Mouse (Mus musculus) limb, embryonic 14.5 days (tissue): Measurements from ENCODE around the gene Pagr1b. TPM values are rescaled to one million over a fixed set of nuclear protein-coding genes. Genes with fewer than 3 reads are reported as not detected.

Source experiments
- ATAC-seq: fragments of 200-750 bp; cut with Nextera tagmentation; 2 replicates; pipeline ENCODE4 v1.8.0; 2017; ENCODE audit warnings: low read depth, moderate number of reproducible peaks, moderate TSS enrichment; ENCODE audit not compliant: low FRiP score
- DNase-seq: peaks from one replicate; pipeline ENCODE4 v3.0.0-alpha.2; 2015; ENCODE audit warnings: low spot score
- H3K27ac ChIP-seq: fragments of 300-500 bp; sonication (generic); replicated peaks from 2 replicates; pipeline ENCODE4 v1.5.1; 2014; ENCODE audit warnings: low read depth, mild to moderate bottlenecking, low read length, moderate library complexity, mixed read lengths
- H3K27me3 ChIP-seq: fragments of 300-500 bp; sonication (generic); 2 replicates; pipeline ENCODE4 v1.6.1; 2014; ENCODE audit warnings: low read length, mixed read lengths; ENCODE audit not compliant: control insufficient read depth, insufficient read depth
- H3K36me3 ChIP-seq: fragments of 300-500 bp; sonication (generic); 2 replicates; pipeline ENCODE4 v1.6.1; 2014; ENCODE audit warnings: mild to moderate bottlenecking, low read length, moderate library complexity, mixed read lengths; ENCODE audit not compliant: control insufficient read depth, insufficient read depth
- H3K4me1 ChIP-seq: fragments of 300-500 bp; sonication (generic); 2 replicates; pipeline ENCODE4 v1.6.1; 2014; ENCODE audit warnings: antibody characterized with exemption, low read length, mixed read lengths; ENCODE audit not compliant: control insufficient read depth, insufficient read depth
- H3K4me2 ChIP-seq: fragments of 300-500 bp; sonication (generic); replicated peaks from 2 replicates; pipeline ENCODE4 v1.6.1; 2014; ENCODE audit warnings: low read depth, mild to moderate bottlenecking, low read length, moderate library complexity; ENCODE audit not compliant: severe bottlenecking
- H3K4me3 ChIP-seq: fragments of 300-500 bp; sonication (generic); replicated peaks from 2 replicates; pipeline ENCODE4 v1.5.1; 2014; ENCODE audit warnings: low read length
- H3K9ac ChIP-seq: fragments of 300-500 bp; sonication (generic); 2 replicates; pipeline ENCODE4 v1.6.1; 2014; ENCODE audit warnings: mild to moderate bottlenecking, low read depth, low read length, moderate library complexity; ENCODE audit not compliant: severe bottlenecking
- H3K9me3 ChIP-seq: fragments of 300-500 bp; sonication (generic); 2 replicates; pipeline ENCODE4 v1.6.1; 2016; ENCODE audit warnings: low read length; ENCODE audit not compliant: control insufficient read depth
- POLR2A ChIP-seq: fragments of 200-500 bp; IDR thresholded peaks from 2 replicates; pipeline ENCODE4 v1.8.0; 2012; ENCODE audit warnings: inconsistent platforms, mild to moderate bottlenecking, moderate library complexity, borderline replicate concordance; ENCODE audit not compliant: insufficient read depth, insufficient read length; ENCODE audit errors: extremely low read depth
- WGBS: fragments of 180-500 bp; shearing (Covaris S2); extraction: QIAGEN DNeasy Blood & Tissue Kit; methylation state at CpG from one replicate; pipeline ENCODE4 v1.1.7; 2014; 5-methylcytosine and 5-hydroxymethylcytosine counted together
- polyA plus RNA-seq, 2 experiments: library from polyadenylated mRNA; depleted of rRNA in 1 of 2; stranded (reverse) in 1 of 2; unstranded in 1 of 2; fragments of >200 nt; fragmentation: Nextera tagmentation in 1 of 2; extraction: Ambion mirVana in 1 of 2; gene quantifications; 2 replicates each; pipeline versions ENCODE4 v1.2.1 to v1.2.3; 2012 to 2014

The Pagr1b gene
- polyA plus RNA-seq, 2 experiments = 3.2 TPM; not detected in 1

GRCm38 (mm10) chr7:126983113-126983512 lies 33.2 kb downstream of the Pagr1b start:
- Histone ChIP-seq H3K27me3 (no peaks in the 10 kb centered on the region), H3K9me3 (no peaks in the 10 kb centered on the region), H3K36me3 (peaks cover 31% of the 10 kb centered on the region), H3K4me3 (no peak overlapping the region), H3K4me2 (no peak overlapping the region), H3K4me1 (no peaks in the 10 kb centered on the region), H3K27ac (no peak overlapping the region), H3K9ac (no peak overlapping the region)
- no peak for ATAC-seq
- no peak for DNase-seq
- WGBS = 77% methylated on average over 7 of the region's 7 CpGs
- no peak for TF ChIP-seq POLR2A

- no peak for TF ChIP-seq POLR2A
- H3K4me2 ChIP-seq = no peak overlapping the region
- no peaks in the 10 kb centered on the region for H3K9me3 ChIP-seq
- ATAC-seq = no peak
- no peak for DNase-seq
- no peak overlapping the region for H3K9ac ChIP-seq
- no peaks in the 10 kb centered on the region for H3K27me3 ChIP-seq
- H3K4me3 ChIP-seq = no peak overlapping the region
- H3K36me3 ChIP-seq = peaks cover 33% of the 10 kb centered on the region
- 85% methylated on average over 4 of the region's 4 CpGs for WGBS
- H3K27ac ChIP-seq = no peak overlapping the region
- H3K4me1 ChIP-seq = peaks cover 3% of the 10 kb centered on the region; the same call in 1 of the 2 replicates
These were observed 34.2 kb downstream of the Pagr1b start for GRCm38 (mm10) chr7:126982054-126982453.

- Histone ChIP-seq H3K36me3 (peaks cover 33% of the 10 kb centered on the region), H3K27ac (no peak overlapping the region), H3K9me3 (no peaks in the 10 kb centered on the region), H3K4me1 (peaks cover 5% of the 10 kb centered on the region; the same call in 1 of the 2 replicates), H3K27me3 (no peaks in the 10 kb centered on the region), H3K4me2 (no peak overlapping the region), H3K9ac (no peak overlapping the region), H3K4me3 (no peak overlapping the region)
- TF ChIP-seq POLR2A = no peak
- DNase-seq (no peak), ATAC-seq (no peak)
- 79% methylated on average over 2 of the region's 2 CpGs for WGBS
These were observed 34.7 kb downstream of the Pagr1b start for GRCm38 (mm10) chr7:126981601-126982000.

- DNase-seq (no peak), ATAC-seq (no peak)
- 90% methylated on average over 6 of the region's 6 CpGs for WGBS
- Histone ChIP-seq H3K4me1 (peaks cover 7% of the 10 kb centered on the region; the same call in 1 of the 2 replicates), H3K4me3 (no peak overlapping the region), H3K27ac (no peak overlapping the region), H3K9ac (no peak overlapping the region), H3K9me3 (no peaks in the 10 kb centered on the region), H3K27me3 (no peaks in the 10 kb centered on the region), H3K36me3 (peaks cover 33% of the 10 kb centered on the region), H3K4me2 (no peak overlapping the region)
- TF ChIP-seq POLR2A = no peak
These were observed 37.4 kb downstream of the Pagr1b start for GRCm38 (mm10) chr7:126978841-126979240.

GRCm38 (mm10) chr7:126976878-126977459 lies 39.3 kb downstream of the Pagr1b start:
- Histone ChIP-seq H3K9me3 (no peaks in the 10 kb centered on the region), H3K9ac (peak overlapping the region; percentile 96), H3K27ac (peak overlapping the region; percentile 94; the same call in 1 of the 2 replicates), H3K4me2 (peak overlapping the region; percentile 80), H3K4me3 (peak overlapping the region; percentile 97), H3K4me1 (peaks cover 7% of the 10 kb centered on the region; the same call in 1 of the 2 replicates), H3K36me3 (peaks cover 33% of the 10 kb centered on the region), H3K27me3 (no peaks in the 10 kb centered on the region)
- 27% methylated on average over 14 of the region's 14 CpGs for WGBS
- ATAC-seq (no peak), DNase-seq (no peak)
- no peak for TF ChIP-seq POLR2A
